Mouse (Mus musculus) megakaryocyte, embryonic 14.5 days (primary cell): ENCODE measurements around the gene Gm10490.

ENCODE experiments used
- FLI1 ChIP-seq: IDR thresholded peaks from 2 replicates; pipeline ENCODE4 v1.6.1; 2012; ENCODE audit warnings: low read length, inconsistent platforms, mixed read lengths
- GATA1 ChIP-seq: IDR thresholded peaks from 3 replicates; pipeline ENCODE4 v1.6.1; 2012; ENCODE audit warnings: mixed read lengths, low read length, inconsistent platforms, borderline replicate concordance

DNA sequence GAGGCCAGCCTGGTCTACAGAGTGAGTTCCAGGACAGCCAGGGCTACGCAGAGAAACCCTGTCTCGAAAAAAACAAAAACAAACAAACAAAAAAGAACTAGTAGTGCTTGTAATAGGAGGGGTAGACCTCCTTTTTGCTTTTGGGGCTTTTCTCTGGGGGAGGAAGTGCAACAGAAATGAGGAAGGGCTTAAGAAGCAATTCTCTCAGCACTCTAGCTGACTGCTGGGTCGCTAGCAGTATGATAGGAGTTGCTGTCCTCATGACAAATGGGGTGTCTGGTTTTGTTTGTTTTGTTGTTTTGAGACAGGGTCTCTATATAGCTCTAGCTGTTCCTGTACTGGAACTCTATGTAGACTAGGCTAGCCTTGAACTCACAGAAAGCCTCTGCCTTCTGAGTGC is 44.8 kb upstream of the Gm10490 start:
- no peak for TF ChIP-seq FLI1
- no peak for TF ChIP-seq GATA1
